Mouse (Mus musculus): ENCODE results near the gene Gars.

Gene Gars

GRCm38 (mm10) chr6:55093431-55094146, 55.8 kb downstream of the Gars start:
- DNase-seq (ENCODE audit: low spot score in 2 of 2): no peak

GRCm38 (mm10) chr6:55098030-55098429, 60.2 kb downstream of the Gars start:
- no peak for DNase-seq (ENCODE audit: low spot score in 2 of 2)

- no peak for DNase-seq (ENCODE audit: low spot score in 2 of 2)
Measured at GRCm38 (mm10) chr6:55098603-55099002, 60.8 kb downstream of the Gars start.

- DNase-seq (ENCODE audit: low spot score in 2 of 2): peak in 1 of 2 experiments; percentile 4
Measured at GRCm38 (mm10) chr6:55108358-55108757, 70.6 kb downstream of the Gars start.

GRCm38 (mm10) chr6:55117325-55118109, 79.7 kb downstream of the Gars start:
- no peak for DNase-seq (ENCODE audit: low spot score in 2 of 2)

- no peak for DNase-seq (ENCODE audit: low spot score in 2 of 2)
Measured at GRCm38 (mm10) chr6:55123056-55123455, 85.2 kb downstream of the Gars start.

- no peak for DNase-seq (ENCODE audit: low spot score in 2 of 2)
Measured at GRCm38 (mm10) chr6:55126576-55126975, 88.8 kb downstream of the Gars start.

GRCm38 (mm10) chr6:55128391-55128790, 90.6 kb downstream of the Gars start:
- DNase-seq (ENCODE audit: low spot score in 2 of 2): no peak
